Mouse (Mus musculus) E14TG2a.4 (cell line): Measurements from ENCODE around the gene Agap1.

ENCODE experiments used
- H3K27me3 ChIP-seq: 2 replicates; pipeline ENCODE4 v1.6.1; 2014; ENCODE audit warnings: low read length, control low read depth; ENCODE audit not compliant: insufficient read depth
- H3K36me3 ChIP-seq: 2 replicates; pipeline ENCODE4 v1.6.1; 2014; ENCODE audit warnings: low read length, control low read depth; ENCODE audit not compliant: insufficient read depth
- H3K4me1 ChIP-seq: replicated peaks from 2 replicates; pipeline ENCODE4 v1.6.1; 2014; ENCODE audit warnings: low read depth, low read length, control low read depth
- H3K4me3 ChIP-seq: replicated peaks from 2 replicates; pipeline ENCODE4 v1.5.1; 2014; ENCODE audit warnings: mild to moderate bottlenecking, low read length
- H3K9me3 ChIP-seq: 2 replicates; pipeline ENCODE4 v1.6.1; 2014; ENCODE audit warnings: low read length, control low read depth
- CTCF ChIP-seq: conservative IDR thresholded peaks from 2 replicates; pipeline ENCODE4 v1.5.1; 2014; ENCODE audit warnings: low read length
- NANOG ChIP-seq: IDR thresholded peaks from 2 replicates; pipeline ENCODE4 v1.6.1; 2014; ENCODE audit warnings: borderline replicate concordance, low read length, mixed read lengths
- POU5F1 ChIP-seq: IDR thresholded peaks from 2 replicates; pipeline ENCODE4 v1.6.1; 2014; ENCODE audit warnings: low read length, borderline replicate concordance

The Agap1 gene

DNA sequence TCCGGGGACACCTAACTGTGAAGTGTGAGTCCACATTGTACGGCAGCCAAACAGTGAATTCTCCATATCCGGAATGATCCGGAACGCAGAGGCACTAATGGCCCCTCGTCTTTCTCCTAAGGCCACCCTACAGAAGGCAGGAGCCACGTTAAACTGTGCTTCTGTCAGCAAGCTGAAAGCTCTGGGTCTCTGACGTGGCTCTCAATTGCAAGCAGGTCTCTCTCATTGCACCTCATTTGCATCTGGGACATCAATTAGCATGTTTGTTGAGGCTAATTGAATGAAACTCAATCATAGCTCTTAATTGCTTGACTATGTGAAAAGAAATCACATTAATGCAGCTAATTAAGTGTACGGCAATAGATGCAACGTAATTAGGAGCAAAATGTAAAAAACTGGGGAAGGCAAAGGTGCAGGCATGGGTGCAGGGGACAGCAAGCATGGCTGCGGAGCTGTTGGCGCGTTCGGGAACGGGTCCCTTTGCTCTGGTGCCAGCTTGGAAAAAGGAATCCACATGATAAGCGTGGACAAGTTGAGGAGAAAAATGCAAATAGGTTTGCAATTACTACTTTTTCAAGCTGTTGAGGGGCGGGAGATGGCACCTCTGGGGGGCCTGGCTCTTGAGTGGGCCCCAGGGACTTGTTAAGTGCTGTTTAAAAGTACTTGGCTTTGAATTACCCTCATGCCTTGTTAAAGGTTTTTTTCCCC, 284.6 kb downstream of the Agap1 start:
- Histone ChIP-seq H3K36me3 (peaks cover 22% of the 10 kb centered on the region), H3K4me3 (no peak overlapping the region), H3K4me1 (peaks cover 14% of the 10 kb centered on the region; the same call in 1 of the 2 replicates), H3K27me3 (no peaks in the 10 kb centered on the region), H3K9me3 (no peaks in the 10 kb centered on the region)
- TF ChIP-seq NANOG (no peak), CTCF (no peak), POU5F1 (no peak)

DNA sequence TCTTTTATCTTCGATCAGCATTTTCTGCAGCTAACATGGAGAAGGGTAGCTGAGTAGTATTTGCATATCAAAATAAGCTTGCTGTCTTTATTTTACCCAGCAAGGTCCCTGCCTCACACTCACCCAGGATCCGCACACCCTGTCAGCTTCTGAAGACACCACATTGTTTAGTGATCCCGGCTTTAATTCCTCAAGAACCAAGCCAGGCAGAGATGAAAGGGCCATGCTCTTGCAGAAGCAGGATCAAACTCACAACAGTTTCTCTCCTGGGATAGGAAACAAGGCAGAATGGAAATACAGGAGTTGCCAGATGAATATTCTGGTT, 285.1 kb downstream of the Agap1 start:
- Histone ChIP-seq H3K4me3 (no peak overlapping the region), H3K9me3 (no peaks in the 10 kb centered on the region), H3K36me3 (peaks cover 27% of the 10 kb centered on the region), H3K4me1 (peaks cover 14% of the 10 kb centered on the region; the same call in 1 of the 2 replicates), H3K27me3 (no peaks in the 10 kb centered on the region)
- TF ChIP-seq POU5F1 (no peak), NANOG (no peak), CTCF (no peak)

GRCm38 (mm10) chr1:89742359-89742758, 287.8 kb downstream of the Agap1 start:
- no peak for TF ChIP-seq POU5F1
- no peak for TF ChIP-seq CTCF
- TF ChIP-seq NANOG: no peak
- H3K4me1 ChIP-seq: peaks cover 21% of the 10 kb centered on the region
- no peaks in the 10 kb centered on the region for H3K27me3 ChIP-seq

GRCm38 (mm10) chr1:89746171-89746570, 291.6 kb downstream of the Agap1 start:
- Histone ChIP-seq H3K4me1 (peaks cover 21% of the 10 kb centered on the region), H3K36me3 (peaks cover 28% of the 10 kb centered on the region), H3K9me3 (no peaks in the 10 kb centered on the region), H3K4me3 (no peak overlapping the region), H3K27me3 (no peaks in the 10 kb centered on the region)
- TF ChIP-seq POU5F1 (no peak), NANOG (no peak), CTCF (no peak)

More at GRCm38 (mm10) chr1:89742359-89742758, 287.8 kb downstream of the Agap1 start:
- H3K9me3 ChIP-seq: no peaks in the 10 kb centered on the region
- peaks cover 33% of the 10 kb centered on the region for H3K36me3 ChIP-seq
- H3K4me3 ChIP-seq: no peak overlapping the region

- peaks cover 10% of the 10 kb centered on the region for H3K36me3 ChIP-seq
- TF ChIP-seq CTCF (no peak), POU5F1 (no peak), NANOG (no peak)
- peaks cover 18% of the 10 kb centered on the region for H3K27me3 ChIP-seq
- no peaks in the 10 kb centered on the region for H3K9me3 ChIP-seq
- peaks cover 26% of the 10 kb centered on the region for H3K4me1 ChIP-seq
- no peak overlapping the region for H3K4me3 ChIP-seq
Measured at GRCm38 (mm10) chr1:89749666-89750065, 295.1 kb downstream of the Agap1 start.

GRCm38 (mm10) chr1:89750495-89750894, 295.9 kb downstream of the Agap1 start:
- Histone ChIP-seq H3K9me3 (no peaks in the 10 kb centered on the region), H3K36me3 (peaks cover 3% of the 10 kb centered on the region; the same call in 1 of the 2 replicates), H3K27me3 (peaks cover 26% of the 10 kb centered on the region), H3K4me1 (peaks cover 31% of the 10 kb centered on the region), H3K4me3 (no peak overlapping the region)
- TF ChIP-seq CTCF: no peak
- no peak for TF ChIP-seq POU5F1
- TF ChIP-seq NANOG: no peak

DNA sequence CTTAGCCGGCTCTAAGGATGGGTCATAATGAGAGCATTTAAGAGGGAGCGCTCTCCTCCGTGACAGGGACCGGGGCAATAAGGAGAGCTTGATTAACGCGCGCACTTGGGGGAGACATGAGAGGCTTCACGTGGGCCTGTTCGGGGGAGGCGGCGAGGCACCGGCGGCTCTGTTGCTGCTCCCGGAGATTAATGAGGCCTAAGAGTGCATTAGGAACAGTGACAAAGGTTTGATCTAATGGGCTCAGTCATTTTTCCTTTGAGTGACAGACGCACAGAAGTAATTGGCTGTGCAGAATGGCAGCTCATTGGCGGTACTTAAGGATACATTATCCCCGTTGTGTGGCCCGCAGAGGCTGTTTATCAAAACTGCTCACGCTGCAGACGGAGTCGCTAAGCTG, 296.3 kb downstream of the Agap1 start:
- TF ChIP-seq CTCF (no peak), NANOG (no peak; the same call in 1 of the 2 replicates), POU5F1 (no peak)
- H3K4me3 ChIP-seq: 0 out of 2 replicates have a peak overlapping the region, but pooled peaks have one; percentile 17

GRCm38 (mm10) chr1:89751344-89751743, 296.7 kb downstream of the Agap1 start:
- H3K4me1 ChIP-seq: peaks cover 35% of the 10 kb centered on the region
- H3K27me3 ChIP-seq: peaks cover 32% of the 10 kb centered on the region
- H3K9me3 ChIP-seq: no peaks in the 10 kb centered on the region
- peaks cover 3% of the 10 kb centered on the region; the same call in 1 of the 2 replicates for H3K36me3 ChIP-seq
- no peak overlapping the region for H3K4me3 ChIP-seq
- TF ChIP-seq CTCF: no peak

More for the DNA sequence above, 296.3 kb downstream of the Agap1 start:
- Histone ChIP-seq H3K27me3 (peaks cover 31% of the 10 kb centered on the region), H3K4me1 (peaks cover 31% of the 10 kb centered on the region), H3K9me3 (no peaks in the 10 kb centered on the region), H3K36me3 (peaks cover 3% of the 10 kb centered on the region; the same call in 1 of the 2 replicates)

DNA sequence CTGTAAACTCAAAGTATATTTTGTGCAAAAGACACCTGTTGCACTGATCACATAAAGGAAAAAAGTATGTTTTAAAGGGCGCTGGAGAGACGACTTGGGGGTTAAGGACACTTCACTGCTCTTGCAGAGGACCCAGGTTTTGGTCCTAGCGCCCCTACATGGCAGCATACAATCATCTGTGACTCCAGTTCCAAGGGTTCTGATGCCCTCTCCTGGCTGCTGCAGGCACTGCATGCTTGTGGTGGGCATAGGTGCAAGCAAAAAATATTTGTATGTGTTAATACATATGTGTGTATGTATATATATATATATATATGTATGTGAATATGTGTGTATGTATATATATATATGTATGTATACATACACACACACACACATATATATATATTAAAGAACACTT, 298.1 kb downstream of the Agap1 start:
- Histone ChIP-seq H3K4me3 (no peak overlapping the region), H3K9me3 (no peaks in the 10 kb centered on the region), H3K36me3 (peaks cover 3% of the 10 kb centered on the region; the same call in 1 of the 2 replicates), H3K27me3 (peaks cover 32% of the 10 kb centered on the region), H3K4me1 (peaks cover 48% of the 10 kb centered on the region)
- TF ChIP-seq POU5F1 (no peak), CTCF (peak; percentile 60)
